Mouse (Mus musculus) erythroblast, embryonic 14.5 days (primary cell): Measurements from ENCODE around the gene Rnf34. TPM values are rescaled to one million over a fixed set of nuclear protein-coding genes. Genes with fewer than 3 reads are reported as not detected.

Experiments used
- H3K27me3 ChIP-seq: 2 replicates; pipeline ENCODE4 v1.6.1; 2012; ENCODE audit warnings: inconsistent platforms; ENCODE audit not compliant: control insufficient read depth
- H3K36me3 ChIP-seq: 2 replicates; pipeline ENCODE4 v1.6.1; 2012; ENCODE audit warnings: mild to moderate bottlenecking, inconsistent platforms; ENCODE audit not compliant: control insufficient read depth
- H3K4me1 ChIP-seq: 2 replicates; pipeline ENCODE4 v1.6.1; 2012; ENCODE audit warnings: inconsistent platforms; ENCODE audit not compliant: control insufficient read depth
- H3K4me3 ChIP-seq: replicated peaks from 2 replicates; pipeline ENCODE3; 2012; ENCODE audit warnings: moderate library complexity, mild to moderate bottlenecking, inconsistent platforms
- H3K9me3 ChIP-seq: 2 replicates; pipeline ENCODE4 v1.6.1; 2012; ENCODE audit warnings: low read length, inconsistent platforms, mixed read lengths; ENCODE audit not compliant: control insufficient read depth
- GATA1 ChIP-seq: IDR thresholded peaks from 2 replicates; pipeline ENCODE4 v1.6.1; 2012; ENCODE audit warnings: low read length, inconsistent platforms, mixed read lengths
- TAL1 ChIP-seq: IDR thresholded peaks from 3 replicates; pipeline ENCODE4 v1.6.1; 2012; ENCODE audit warnings: low read length, inconsistent platforms, mixed read lengths
- polyA plus RNA-seq: library from polyadenylated mRNA; stranded (reverse); fragments of >175 nt; gene quantifications from 2 replicates; pipeline ENCODE4 v1.2.3, GENCODE M21; 2012

Gene Rnf34
- polyA plus RNA-seq, 1 experiment: 0.77 TPM

DNA sequence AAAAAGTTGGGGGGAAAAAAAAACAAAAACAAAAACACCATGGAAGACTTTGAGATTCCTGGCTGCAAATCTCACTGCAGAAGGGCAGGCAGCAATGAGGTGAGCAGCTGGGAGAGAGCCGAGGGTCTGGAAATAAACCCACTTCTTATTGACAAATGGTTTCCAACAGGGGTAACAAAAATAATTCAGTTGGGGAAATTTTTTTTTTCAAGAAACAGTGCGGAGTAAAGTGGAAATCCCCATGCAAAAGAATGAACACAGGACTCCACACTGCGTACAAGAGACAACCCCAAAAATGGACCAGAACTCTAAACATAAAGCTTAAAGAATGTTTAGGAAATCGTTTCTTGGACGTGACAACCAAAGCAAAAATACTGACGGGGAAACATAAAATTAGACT is 43.4 kb downstream of the Rnf34 start:
- Histone ChIP-seq H3K4me3 (no peak overlapping the region), H3K4me1 (peaks cover 24% of the 10 kb centered on the region), H3K36me3 (peaks cover 7% of the 10 kb centered on the region), H3K9me3 (no peaks in the 10 kb centered on the region), H3K27me3 (no peaks in the 10 kb centered on the region)
- TF ChIP-seq TAL1 (no peak), GATA1 (no peak)

DNA sequence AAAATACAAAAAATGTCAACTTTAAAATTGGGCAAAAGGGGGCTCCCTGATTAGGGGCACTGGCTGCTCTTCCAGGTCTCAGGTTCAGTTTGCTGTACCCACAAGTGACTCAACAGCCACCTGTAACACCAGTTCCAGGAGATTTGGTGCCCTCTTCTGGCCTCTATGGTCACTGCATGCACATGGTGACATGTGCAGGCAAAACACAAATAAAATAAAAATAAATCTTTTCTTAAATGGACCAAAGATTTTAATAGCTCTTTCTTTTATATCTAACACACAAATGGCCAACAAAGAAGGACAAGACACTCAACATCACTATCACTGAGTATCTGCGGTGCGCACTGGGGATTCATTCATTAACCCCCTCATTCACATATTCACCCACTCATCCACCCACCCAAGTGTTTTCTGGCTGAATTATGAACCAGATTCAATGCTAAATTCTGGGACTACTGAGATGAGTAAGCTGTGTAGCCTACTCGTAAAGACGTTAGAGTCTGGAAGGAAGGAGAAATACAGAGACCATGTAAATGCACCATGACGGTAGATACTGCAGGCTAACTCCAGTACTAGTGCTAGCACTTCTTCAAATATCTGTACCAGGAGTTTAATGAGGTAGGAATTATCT is 44.3 kb downstream of the Rnf34 start:
- Histone ChIP-seq H3K27me3 (no peaks in the 10 kb centered on the region), H3K4me1 (peaks cover 29% of the 10 kb centered on the region), H3K9me3 (no peaks in the 10 kb centered on the region), H3K36me3 (0 out of 2 replicates have a peak, but pooled peaks cover 2% of the 10 kb centered on the region), H3K4me3 (no peak overlapping the region)
- no peak for TF ChIP-seq TAL1
- no peak for TF ChIP-seq GATA1

DNA sequence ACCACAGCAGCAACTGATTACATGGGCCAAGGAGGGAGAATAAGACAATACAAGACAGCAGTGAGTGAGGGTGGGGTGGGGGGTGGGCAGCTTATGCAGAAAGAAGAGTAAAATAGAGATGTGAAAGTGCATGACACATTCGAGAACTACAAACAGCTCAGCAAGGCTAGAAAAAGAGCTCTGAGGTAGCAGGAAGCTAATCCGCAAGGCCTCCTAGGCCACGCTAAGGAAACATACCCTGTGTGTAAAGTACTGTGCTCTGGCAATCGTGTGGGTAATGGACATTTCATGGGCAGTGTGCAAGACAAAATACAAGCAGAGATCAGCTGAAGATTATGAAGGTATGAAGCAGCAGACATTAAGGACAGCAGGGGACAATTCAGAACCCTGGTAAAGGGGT is 45.0 kb downstream of the Rnf34 start:
- Histone ChIP-seq H3K36me3 (0 out of 2 replicates have a peak, but pooled peaks cover 2% of the 10 kb centered on the region), H3K4me3 (no peak overlapping the region), H3K9me3 (no peaks in the 10 kb centered on the region), H3K27me3 (no peaks in the 10 kb centered on the region), H3K4me1 (peaks cover 36% of the 10 kb centered on the region)
- no peak for TF ChIP-seq GATA1
- TF ChIP-seq TAL1: no peak

DNA sequence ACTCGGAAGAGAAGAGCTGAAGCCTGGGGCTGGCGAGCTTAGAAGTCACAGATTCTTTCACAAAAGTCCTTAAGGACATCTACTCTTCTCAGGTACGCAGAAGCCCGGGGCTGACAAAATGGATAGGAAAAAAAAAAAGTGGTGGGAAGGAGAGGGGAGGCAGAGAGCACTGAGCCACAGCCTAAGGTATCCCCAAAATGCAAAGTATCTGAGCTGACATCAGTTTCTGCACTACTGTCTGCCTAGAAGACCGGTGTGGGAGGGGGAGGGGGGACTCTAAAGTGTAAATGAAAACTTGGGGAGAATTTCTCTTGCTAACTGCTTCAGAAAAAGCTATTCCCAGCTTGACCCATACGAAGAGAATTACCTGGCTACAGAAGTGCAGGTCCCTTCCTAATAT is 48.3 kb downstream of the Rnf34 start:
- TF ChIP-seq GATA1: no peak
- Histone ChIP-seq H3K9me3 (no peaks in the 10 kb centered on the region), H3K36me3 (0 out of 2 replicates have a peak, but pooled peaks cover 2% of the 10 kb centered on the region), H3K27me3 (no peaks in the 10 kb centered on the region), H3K4me1 (peaks cover 66% of the 10 kb centered on the region), H3K4me3 (no peak overlapping the region)

DNA sequence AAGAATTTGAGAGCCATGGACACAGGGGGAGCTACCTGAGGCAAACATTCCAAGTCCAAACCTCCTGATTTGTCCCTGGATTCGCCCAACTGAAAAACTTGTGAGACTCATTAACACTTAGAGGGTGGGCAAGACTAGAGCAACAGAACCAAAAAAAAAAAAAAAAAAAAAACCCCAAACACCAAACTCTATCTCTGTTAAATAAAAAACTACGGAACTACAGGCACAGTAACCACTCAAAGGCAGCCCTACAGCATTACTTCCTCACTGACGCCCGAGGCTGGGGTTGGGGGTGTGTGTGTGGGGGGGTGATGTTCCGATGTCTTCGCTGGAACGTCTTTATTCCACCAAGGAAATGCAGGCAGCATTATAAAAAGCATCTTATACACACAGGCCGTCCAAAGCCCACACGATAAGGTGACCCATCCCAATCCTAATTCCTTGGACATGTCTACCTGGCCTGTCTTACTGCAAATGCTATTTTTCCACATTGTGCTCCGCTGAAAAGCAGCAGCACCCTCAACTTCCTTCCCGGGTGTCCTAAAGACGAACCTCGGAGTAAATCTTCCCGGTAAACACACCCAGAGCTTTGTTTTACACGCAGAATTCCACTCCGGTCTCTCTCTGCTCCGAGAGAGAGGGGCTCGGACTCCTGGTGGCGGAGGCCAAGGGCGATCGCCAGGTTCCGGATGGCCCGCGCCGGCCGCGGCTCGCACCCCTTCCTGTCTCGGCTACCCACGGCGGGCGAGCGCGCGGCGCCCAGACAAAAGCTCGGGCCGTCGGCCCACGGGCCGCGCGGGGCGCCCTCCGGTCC is 49.3 kb downstream of the Rnf34 start:
- H3K27me3 ChIP-seq: no peaks in the 10 kb centered on the region
- H3K4me1 ChIP-seq: peaks cover 76% of the 10 kb centered on the region
- H3K9me3 ChIP-seq: no peaks in the 10 kb centered on the region
- H3K36me3 ChIP-seq: 0 out of 2 replicates have a peak, but pooled peaks cover 2% of the 10 kb centered on the region
- peak overlapping the region; percentile 73 for H3K4me3 ChIP-seq
- no peak for TF ChIP-seq TAL1
- TF ChIP-seq GATA1: no peak

DNA sequence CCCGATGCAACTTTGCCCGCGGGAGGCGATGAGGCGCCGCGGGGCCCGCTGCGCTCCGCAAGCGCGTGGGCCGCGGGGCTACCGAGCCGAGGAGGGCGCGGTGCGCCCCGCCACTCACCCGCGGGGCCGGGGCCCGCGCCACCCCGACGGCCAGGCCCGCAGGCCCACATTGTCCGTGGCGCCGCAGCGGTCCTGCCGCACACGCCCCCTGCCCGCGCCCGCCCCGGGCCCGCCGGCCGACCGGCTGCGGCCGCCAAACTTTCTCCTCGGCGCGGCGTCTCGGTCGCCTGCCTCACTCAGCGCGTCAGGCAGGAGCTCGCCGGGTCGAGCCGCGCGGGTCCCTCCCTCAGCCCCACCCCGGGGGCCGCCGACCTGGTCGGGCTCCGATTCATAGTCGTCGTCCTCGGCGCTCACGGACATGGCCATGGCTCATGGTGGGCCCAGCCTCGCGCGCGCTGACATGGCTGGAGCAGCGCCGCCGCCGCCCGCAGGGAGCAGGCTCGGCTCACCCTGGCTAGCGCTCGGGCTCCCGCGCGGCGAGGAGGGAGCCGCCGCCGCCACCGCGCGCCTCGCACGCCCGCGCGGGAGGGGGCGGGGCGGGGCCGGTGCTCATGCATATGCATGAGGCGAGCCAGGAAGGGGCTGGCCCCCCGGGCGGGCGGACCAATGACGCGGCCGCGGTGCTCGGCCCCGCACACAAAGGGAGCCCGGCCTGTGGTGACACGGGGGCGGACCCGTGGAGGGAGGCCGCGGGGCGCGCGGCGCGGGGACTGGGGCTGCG is 50.1 kb downstream of the Rnf34 start:
- no peaks in the 10 kb centered on the region for H3K9me3 ChIP-seq
- TF ChIP-seq GATA1 (no peak), TAL1 (no peak)
- H3K27me3 ChIP-seq: no peaks in the 10 kb centered on the region
- H3K36me3 ChIP-seq: 0 out of 2 replicates have a peak, but pooled peaks cover 2% of the 10 kb centered on the region
- H3K4me1 ChIP-seq: peaks cover 80% of the 10 kb centered on the region
- H3K4me3 ChIP-seq: peak overlapping the region; percentile 73

DNA sequence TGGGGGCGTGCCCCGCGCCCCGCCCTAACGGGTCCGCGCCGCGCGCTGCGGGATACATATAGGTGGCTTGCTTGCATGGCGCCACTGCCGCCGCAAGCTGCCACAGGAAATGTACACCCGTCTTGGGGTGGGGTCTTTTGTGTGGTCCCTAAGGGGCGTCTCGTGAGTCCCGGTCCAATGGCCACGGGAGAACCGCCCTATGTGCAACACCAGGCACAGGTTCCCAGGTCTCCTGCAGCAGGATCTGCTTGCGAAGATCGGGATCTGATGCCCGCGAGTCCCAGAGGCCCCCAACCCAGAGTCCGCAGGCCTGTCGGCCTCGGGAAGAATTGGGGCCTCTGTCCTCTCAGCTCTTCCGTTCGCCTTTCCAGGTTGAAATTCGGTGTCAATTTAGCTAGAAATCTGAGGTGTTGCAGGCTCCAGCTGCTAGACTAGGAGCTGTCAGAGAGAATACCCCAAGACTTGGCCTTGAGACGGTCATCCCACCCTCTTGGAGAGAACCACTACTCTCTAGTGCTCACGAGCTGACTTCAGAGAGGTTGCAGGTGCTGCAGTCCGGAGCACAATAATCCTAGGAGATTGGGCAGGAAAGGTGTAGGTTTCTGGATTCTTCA is 50.8 kb downstream of the Rnf34 start:
- H3K9me3 ChIP-seq: no peaks in the 10 kb centered on the region
- no peaks in the 10 kb centered on the region for H3K27me3 ChIP-seq
- no peak for TF ChIP-seq TAL1
- TF ChIP-seq GATA1: no peak
- H3K4me1 ChIP-seq: peaks cover 79% of the 10 kb centered on the region
- peak overlapping the region; percentile 73 for H3K4me3 ChIP-seq
- H3K36me3 ChIP-seq: 0 out of 2 replicates have a peak, but pooled peaks cover 2% of the 10 kb centered on the region

DNA sequence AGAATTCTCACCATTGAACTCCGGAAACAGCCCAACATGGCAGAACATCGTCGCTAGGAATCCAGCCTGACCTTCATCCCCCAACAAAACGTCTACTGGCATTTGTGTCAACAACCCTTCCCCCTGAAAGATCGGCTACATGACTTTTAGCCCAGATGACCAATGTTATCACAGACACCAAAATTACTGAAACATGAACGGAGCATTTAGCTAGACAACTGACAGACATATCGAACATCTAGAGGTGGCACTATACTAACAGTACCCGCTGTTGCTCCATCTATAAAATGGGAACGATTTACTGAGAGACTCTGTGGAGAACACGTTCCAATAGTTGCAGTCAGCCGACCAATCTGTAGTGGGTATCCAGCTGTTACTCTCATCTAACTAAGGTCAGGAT is 51.3 kb downstream of the Rnf34 start:
- H3K4me3 ChIP-seq: peak overlapping the region; percentile 73
- no peaks in the 10 kb centered on the region for H3K27me3 ChIP-seq
- peaks cover 77% of the 10 kb centered on the region for H3K4me1 ChIP-seq
- TF ChIP-seq TAL1: no peak
- no peak for TF ChIP-seq GATA1
- H3K36me3 ChIP-seq: 0 out of 2 replicates have a peak, but pooled peaks cover 2% of the 10 kb centered on the region
- H3K9me3 ChIP-seq: no peaks in the 10 kb centered on the region
